Mouse (Mus musculus) kidney, adult 8-10 months (tissue): ENCODE data around the gene Synrg.

ENCODE experiments used
- DNase-seq, 2 experiments: peaks; one replicate each; pipeline ENCODE4 v3.0.0; 2022

Synrg gene

GRCm38 (mm10) chr11:83963991-83964921 lies at the start of gene Synrg:
Synrg (plus strand) TSS chr11:83964428.
- DNase-seq: peak; percentile 87 to 90

DNA sequence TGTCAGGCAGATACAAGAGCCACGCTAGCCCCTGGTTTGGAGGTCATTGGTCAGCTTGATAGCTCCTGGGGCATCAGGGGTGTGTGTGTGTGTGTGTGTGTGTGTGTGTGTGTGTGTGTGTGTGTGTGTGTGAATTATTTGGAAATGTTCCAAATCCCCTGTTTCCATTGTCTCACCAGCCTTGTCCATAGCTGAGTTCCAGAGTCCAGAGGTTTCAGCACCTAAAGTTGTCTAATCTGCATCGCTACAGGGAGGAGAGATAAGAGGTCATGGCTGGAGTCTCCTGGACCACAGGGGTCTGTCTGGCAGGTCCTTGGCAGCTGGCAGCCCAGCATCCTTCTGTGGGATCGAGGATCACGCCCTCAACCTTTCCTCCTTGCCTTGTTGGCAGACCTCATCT lies 49.7 kb upstream of the Synrg start:
- DNase-seq: no peak

- DNase-seq: peak in 1 of 2 experiments; percentile 45
Measured at GRCm38 (mm10) chr11:83922600-83922999, 41.6 kb upstream of the Synrg start.

GRCm38 (mm10) chr11:83927097-83927496 lies 37.1 kb upstream of the Synrg start:
- DNase-seq: no peak

DNA sequence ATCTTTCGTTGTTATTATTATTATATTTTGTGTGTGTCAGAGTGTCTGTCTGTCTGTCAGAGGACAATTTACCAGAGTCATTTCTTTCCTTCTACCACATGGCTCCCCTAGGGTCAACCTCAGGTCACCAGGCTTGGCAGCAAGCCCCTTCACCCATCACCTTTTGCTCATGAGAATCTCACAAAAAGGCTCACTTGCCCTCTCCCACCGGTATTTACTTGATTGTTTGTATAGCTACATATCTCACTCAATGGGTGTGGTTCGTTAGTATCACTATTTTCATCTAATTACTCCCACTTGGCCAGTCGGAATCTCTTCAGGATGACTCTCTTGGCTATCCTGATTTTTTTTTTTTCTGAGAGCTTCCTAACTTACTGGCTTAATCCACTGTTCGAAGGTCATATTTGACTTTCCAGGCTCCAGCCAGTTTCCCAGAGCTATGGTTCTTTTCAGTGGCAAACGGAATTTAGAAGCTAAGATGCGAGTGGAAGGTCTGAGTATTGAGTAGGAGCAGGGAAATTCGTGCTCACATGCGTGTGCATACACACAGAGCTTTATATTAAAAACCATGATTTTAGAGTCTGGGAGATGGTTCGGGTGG lies 31.6 kb upstream of the Synrg start:
- DNase-seq: peak; percentile 23 to 29

GRCm38 (mm10) chr11:83933376-83933775 lies 30.9 kb upstream of the Synrg start:
- DNase-seq: no peak

DNA sequence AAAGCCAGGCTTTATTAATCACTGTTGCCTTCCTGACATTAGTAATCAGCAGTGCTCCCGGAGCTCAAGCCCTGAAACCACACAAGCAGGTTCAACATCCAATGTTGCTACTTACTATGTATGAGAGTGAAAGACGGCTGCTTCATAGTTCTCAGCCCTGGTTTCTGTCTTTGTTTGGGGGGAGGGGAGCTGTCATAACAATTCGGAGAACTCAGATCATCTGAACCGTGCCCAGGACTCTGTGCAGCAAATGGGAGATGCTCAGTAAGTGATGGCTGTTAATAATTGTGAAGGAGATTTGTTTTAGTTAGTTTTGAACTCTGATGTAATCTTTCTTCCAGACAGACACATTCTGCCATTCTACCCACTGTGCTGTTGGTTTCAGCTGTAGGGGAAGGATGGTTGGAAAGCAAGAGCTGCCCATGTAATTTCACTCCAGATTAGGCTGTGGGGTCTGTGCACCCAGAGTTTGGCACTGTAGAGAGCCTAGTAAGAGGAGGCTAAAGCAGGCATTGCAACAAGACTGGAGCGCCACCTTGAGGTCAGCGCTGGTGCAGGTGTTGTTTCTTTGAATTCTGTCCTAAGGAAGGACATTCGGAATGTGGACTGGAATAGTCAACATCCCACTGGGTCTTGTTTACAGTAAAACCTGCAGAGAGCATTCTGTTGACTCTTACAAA lies 28.1 kb upstream of the Synrg start:
- peak; percentile 83 to 91 for DNase-seq

DNA sequence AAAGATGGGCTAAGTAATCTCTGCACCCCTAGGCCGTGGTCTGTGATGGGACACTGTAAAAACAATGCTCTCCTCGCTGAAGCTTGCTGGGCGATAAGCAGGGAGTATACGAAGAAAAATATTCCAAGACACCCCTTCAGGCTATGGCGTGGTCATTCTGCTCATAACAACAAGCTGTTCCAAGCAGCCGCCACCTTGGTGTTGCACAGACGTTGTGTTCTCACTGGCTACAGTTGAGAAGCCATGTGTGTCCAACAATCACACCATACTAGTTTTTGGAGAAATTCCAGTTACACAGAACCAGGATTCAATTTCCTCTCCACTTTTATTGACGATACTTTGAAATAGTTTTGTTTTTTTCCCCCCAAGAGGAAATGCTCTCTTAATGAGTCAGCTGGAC lies 25.7 kb upstream of the Synrg start:
- peak in 1 of 2 experiments; percentile 53 for DNase-seq

- peak; percentile 90 to 91 for DNase-seq
Measured at GRCm38 (mm10) chr11:83941950-83942840, 22.0 kb upstream of the Synrg start, which contains the start of gene Ddx52. Ddx52 (plus strand) TSS chr11:83942062.

DNA sequence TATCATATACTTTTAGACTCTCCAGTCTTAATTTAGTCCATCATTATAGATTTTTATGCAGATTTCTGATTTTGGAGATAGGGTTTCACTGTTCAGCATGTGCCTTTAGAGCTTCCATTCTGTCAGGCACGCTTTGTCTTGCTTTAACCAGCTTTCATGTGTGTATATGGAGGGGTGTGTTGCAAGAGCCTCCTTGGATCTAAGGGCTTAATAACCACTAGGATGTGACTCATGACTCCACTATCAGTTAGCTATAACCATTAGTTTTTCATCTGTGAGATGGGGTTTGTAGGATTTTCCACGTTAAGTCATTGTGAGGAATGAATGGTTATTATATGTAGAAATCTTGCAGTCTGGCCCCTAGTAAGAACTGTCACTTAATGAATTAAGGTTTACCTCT lies 7.4 kb upstream of the Synrg start:
- no peak for DNase-seq

DNA sequence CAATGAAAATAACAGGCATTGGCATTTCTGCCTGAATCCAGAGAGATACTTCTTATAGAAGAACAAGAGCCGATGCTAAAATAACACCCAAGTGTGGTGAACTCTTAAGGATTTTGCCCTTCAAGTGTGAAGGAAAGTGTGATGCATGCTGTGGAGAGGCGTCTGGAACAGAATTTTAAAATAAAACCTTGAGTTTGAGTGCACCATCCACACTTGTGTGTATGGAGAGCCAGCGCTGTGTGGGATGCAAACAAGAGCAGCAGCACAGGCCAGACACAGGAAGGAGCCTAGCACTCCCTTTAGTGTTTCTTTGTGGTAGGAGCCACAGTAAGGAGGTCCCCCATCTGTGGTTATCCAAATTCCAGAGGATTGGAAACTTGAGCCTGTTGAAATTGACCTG lies 2.2 kb upstream of the Synrg start:
- no peak for DNase-seq

DNA sequence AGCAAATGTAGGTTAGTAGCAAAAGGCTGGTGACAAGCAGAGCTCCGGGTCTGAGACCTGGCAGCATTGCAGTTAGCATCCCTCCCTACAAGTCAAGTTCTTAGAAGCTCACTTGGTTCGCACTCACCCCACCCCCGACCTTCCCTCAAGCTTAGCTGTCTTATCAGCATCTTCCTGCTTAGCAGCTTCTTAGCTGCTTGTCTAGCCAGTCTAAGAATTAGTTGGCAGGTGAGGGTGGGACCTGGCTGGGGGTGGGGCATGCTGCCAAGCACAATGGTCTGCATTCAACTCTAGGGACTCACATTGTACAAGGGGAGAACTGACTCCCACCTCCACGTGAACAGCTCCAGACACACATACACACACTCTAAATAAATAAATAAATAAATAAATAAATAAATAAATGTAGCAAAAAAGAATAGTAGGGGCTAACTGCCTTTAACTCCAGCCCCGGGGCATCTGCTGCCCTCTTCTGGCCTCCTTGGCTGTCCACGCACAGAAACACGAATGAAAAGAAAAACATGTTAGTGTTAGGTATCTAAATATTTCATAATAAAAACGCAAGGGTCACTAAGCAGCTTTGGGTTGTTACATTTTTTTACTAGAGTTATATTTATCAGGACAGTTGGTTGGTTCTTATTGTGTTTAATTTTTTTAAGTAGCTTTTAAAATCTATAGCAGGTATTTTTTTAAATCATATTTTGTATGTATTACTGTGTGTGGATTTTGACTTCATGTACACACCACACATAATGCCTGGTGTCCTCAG lies 3.4 kb downstream of the Synrg start:
- DNase-seq: no peak

GRCm38 (mm10) chr11:83968205-83968575 lies 4.0 kb downstream of the Synrg start:
- no peak for DNase-seq

- DNase-seq: no peak
Measured at GRCm38 (mm10) chr11:83969040-83969439, 4.8 kb downstream of the Synrg start.

GRCm38 (mm10) chr11:83974561-83975346 lies 10.5 kb downstream of the Synrg start:
- no peak for DNase-seq

- no peak for DNase-seq
Measured at GRCm38 (mm10) chr11:83975488-83975887, 11.3 kb downstream of the Synrg start.

DNA sequence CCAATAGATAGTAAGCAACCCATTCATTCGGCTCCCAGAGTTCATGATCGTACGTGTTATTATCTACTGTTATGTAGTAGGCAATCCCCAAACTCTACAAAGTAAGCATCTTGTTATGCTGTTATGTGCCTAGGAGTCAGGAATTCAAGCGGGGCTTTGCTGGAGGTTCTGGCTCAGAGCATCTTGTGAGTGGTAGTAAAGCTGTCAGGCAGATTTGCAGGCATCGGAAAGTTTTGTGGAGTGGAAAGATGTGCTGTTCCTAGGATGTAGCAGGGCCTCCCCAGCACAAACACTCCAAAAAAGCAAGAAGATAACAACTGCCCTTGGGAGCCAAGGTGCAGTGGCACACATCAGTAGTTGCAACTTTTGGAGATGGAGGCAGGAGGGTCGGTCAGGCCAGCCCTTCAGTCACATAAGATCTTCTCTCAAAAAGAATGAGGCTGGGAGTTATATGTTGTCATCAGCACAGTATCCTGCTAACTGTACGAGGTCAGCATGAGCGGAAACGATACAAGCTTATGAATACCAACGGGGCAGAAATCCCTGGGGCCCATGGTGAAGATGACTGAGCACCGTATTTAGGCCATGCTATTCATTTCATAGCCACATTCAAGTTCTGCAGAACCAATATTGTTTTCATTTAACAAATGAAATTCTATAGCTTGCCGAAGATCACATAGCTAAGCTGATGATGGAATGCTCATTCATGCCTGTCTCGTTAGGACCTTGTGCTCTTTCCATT lies 12.2 kb downstream of the Synrg start:
- no peak for DNase-seq

DNA sequence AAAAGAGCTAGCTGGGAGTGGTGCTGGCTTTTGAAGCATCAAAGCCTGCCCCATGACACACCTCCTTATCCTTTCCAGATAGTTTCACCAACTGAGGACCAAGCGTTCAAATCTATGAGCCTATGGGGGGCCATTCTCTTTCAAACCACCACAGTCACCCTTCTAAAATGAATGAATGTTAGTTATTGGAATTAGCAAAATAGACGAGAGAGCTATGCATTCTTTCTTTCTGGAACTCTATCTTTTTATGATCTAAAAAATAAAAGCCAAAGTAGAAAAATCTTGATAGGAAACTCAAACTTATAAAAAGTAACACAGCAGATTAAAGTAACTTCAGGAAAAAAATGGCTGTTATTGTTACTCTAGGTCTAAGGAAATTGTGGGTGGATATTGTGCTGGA lies 13.6 kb downstream of the Synrg start:
- DNase-seq: no peak

GRCm38 (mm10) chr11:83979992-83980391 lies 15.8 kb downstream of the Synrg start:
- no peak for DNase-seq

DNA sequence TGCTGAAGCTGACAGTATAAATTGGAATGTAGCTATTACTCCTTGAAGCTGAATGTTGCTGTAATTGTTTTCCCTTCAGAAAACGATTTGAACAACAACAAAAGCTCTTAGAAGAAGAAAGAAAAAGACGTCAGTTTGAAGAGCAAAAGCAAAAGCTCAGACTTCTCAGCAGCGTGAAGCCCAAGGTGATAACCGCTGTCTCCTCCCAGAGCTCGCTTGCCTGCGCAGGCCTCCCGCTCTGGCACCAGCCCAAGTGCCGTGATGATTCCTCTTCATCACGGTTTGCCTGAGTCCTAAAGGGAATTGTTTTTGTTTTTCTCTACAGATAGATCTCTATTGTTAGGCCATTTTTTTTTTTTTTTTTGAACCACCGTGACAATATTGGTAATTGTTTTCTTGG lies 17.1 kb downstream of the Synrg start:
- DNase-seq: no peak
